Comparison of ENCODE assay signal across 8 mouse cellular contexts in the genomic region with DNA sequence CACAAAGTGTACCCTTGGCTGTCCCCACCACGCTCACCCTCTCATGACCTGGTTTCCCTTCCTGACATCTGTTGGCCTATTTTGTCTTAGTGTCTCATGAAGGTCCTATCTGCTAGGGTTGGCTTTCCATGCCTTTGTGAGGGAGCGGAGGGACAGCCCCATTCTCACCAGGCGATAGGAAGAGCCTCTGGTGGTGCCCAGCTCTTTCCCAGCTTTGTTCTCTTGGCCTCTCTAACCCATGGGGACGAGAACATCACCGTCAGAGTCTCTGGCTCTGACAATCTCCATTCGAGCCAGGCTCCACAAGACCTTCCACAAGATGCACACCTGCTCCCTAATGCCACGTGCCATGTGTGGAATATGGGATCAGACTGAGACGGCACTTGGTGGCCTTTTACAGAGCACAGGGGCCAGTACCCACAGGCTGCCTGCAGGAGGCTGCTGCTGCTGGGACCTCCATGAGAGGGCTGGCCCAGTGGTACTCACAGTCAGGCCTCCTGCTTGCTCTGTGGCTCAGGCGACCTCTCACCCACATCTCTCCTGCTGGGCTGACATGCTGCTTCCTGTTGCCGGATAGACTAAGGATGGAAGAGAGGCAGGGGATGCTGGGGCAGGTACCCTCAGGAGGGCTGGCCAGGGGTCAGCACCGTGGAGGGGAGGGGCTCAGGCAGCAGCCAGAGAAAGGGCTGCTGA. TPM values are rescaled to one million over a fixed set of nuclear protein-coding genes. Genes with fewer than 3 reads are reported as not detected.
A peak's percentile ranks its signal among the peaks of the same experiment; 100 is the strongest.
DNase-seq lines count a peak whose midpoint lies in the region; ATAC-seq lines count a peak whose summit lies in the region.

No protein-coding gene starts in this region.

- no peaks in the 10 kb centered on the region for H3K9me3 ChIP-seq in forebrain, embryonic 13.5 days (replicated peaks)

- peak overlapping the region; percentile 5; the same call in 1 of the 2 replicates for H3K9ac ChIP-seq in forebrain, embryonic 13.5 days

- DNase-seq in cerebellum, adult 11-12 months, result peak; percentile 81
- DNase-seq in cerebellum, postnatal 4 days (ENCODE audit: low spot score in 2 of 2), result no peak
- peak; percentile 69 for DNase-seq in CD4-positive, CD25-positive, alpha-beta regulatory T cell, adult 2 months (ENCODE audit: low read depth, low spot score)
- DNase-seq in kidney, postnatal 36 days, result peak; percentile 55 to 57
- peak; percentile 36 for DNase-seq in retina, embryonic 14.5 days (ENCODE audit: low spot score)
- DNase-seq in spleen, postnatal 36 days (ENCODE audit: low spot score in 2 of 2), result no peak
- DNase-seq in frontal cortex, postnatal 25 days (ENCODE audit: low spot score in 2 of 2), result no peak

- peaks cover 36% of the 10 kb centered on the region for H3K4me1 ChIP-seq in forebrain, embryonic 13.5 days

- no peak overlapping the region for H3K4me2 ChIP-seq in forebrain, embryonic 13.5 days

- H3K27ac ChIP-seq in forebrain, embryonic 13.5 days, result peak overlapping the region; percentile 31

- no peak overlapping the region for H3K4me3 ChIP-seq in forebrain, embryonic 13.5 days

- no peaks in the 10 kb centered on the region for H3K27me3 ChIP-seq in forebrain, embryonic 13.5 days

- no peak for ATAC-seq in forebrain, embryonic 13.5 days

- H3K36me3 ChIP-seq in forebrain, embryonic 13.5 days (ENCODE audit: poor library complexity, severe bottlenecking), result no peaks in the 10 kb centered on the region

- WGBS in forebrain, embryonic 13.5 days, result 48% methylated on average over 11 of the region's 11 CpGs

RNA-seq across cellular contexts. Expression of a gene that starts 6.1 kb away (rescaled TPM):
- polyA plus RNA-seq in forebrain, embryonic 13.5 days (2015; fragmentation: Nextera tagmentation; extraction: Ambion mirVana), result 11.3 and 11.7 TPM in 2 replicates

RNA-seq across cellular contexts. Expression of a gene that starts 24.3 kb away (rescaled TPM):
- 3.3 TPM in 2 replicates for polyA plus RNA-seq in forebrain, embryonic 13.5 days (2015; fragmentation: Nextera tagmentation; extraction: Ambion mirVana)

RNA-seq across cellular contexts. Expression of a gene that starts 27.7 kb away (rescaled TPM):
- polyA plus RNA-seq in forebrain, embryonic 13.5 days (2015; fragmentation: Nextera tagmentation; extraction: Ambion mirVana), result 0.40 and 0.47 TPM in 2 replicates

RNA-seq across cellular contexts. Expression of a gene that starts 50.3 kb away (rescaled TPM):
- polyA plus RNA-seq in forebrain, embryonic 13.5 days (2015; fragmentation: Nextera tagmentation; extraction: Ambion mirVana), result 70.0 and 70.8 TPM in 2 replicates

RNA-seq across cellular contexts. Expression of a gene that starts 51.0 kb away (rescaled TPM):
- 56.3 and 63.2 TPM in 2 replicates for polyA plus RNA-seq in forebrain, embryonic 13.5 days (2015; fragmentation: Nextera tagmentation; extraction: Ambion mirVana)

Comparison
In these comparisons a context has a peak if more than half of its experiments do, and no peak if none do; other contexts are left out.
1. DNase-seq: peak in cerebellum, adult 11-12 months (single experiment), CD4-positive, CD25-positive, alpha-beta regulatory T cell, adult 2 months (single experiment), kidney, postnatal 36 days (2 of 2) and retina, embryonic 14.5 days (single experiment); none in cerebellum, postnatal 4 days (0 of 2), spleen, postnatal 36 days (0 of 2) and frontal cortex, postnatal 25 days (0 of 2).